Mouse (Mus musculus): ENCODE results near the gene Klhdc10. TPM values are rescaled to one million over a fixed set of nuclear protein-coding genes. Genes with fewer than 3 reads are reported as not detected.
"Not testable (repeated sequence)": the region's sequence is repeated elsewhere in the genome, so short reads cannot be mapped to it uniquely, and the experiment has no call there.

Klhdc10 gene
- 10 to 100 TPM; 50.6 to 55.2 TPM for total RNA-seq (2021)

DNA sequence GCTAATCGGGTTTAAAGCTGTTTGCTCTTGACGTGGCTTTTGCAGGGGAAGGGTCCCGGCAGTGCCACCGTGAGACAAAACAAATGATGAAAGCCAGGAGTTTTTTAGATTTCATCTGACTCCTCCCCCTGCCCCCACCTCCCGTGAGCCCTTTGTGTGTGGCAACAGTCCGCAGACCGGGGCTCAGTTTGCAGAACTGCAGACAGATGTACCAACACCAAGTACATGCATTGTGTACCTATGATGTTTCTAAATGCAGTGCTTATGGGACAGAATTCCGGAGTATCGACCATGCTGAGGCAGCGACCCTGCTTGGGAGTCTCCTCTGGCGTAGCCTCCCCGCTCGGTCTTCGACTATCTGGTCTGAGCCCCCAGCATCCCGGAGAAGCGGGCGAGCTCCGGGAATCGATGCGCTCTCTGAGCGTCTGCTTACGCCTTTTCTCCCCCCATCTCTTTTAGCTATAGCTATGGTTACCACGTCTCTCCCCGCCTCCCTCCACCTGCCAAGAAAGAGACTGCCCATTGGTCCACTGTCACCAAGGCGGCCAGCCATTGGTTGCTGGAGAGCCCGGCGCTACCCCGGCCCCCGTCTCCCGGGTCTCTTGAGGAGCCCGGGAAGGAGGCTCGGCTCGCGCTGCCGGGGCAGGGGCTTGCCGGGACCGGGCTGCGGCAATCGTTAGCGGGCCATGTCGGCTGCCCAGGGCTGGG, at the start of gene Klhdc10:
TSS of gene Klhdc10 (plus strand) at position 561 of the 708 bp plus-strand sequence.
- DNase-seq = peak; percentile 100
- intact Hi-C loops (cut with DNase I) = loop anchor here (2.0 to 5.0 kb wide), 4 partner anchors 106 to 635 kb away; partner anchors contain the start of genes Copg2, Ssmem1 and Tmem209

DNA sequence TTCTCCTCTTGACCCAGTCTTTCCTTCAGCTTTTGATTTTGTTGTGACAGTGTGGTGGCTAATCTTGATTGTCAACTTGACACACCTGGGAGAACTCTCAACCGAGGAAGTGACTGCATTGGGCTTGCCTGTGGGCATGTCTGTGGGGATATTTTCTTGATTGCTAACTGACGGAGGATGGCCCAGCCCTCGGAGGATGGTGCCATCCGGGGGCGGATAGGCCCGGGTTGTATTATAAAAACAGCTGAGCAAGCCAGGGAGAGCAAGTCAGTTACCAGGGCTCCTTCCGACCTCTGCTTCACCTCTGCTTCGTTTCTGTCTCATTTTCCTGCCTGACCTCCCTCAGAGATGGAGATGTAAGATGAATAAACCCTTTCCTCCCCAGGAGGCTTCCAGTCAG, 48.9 kb upstream of the Klhdc10 start:
- DNase-seq = no peak

DNA sequence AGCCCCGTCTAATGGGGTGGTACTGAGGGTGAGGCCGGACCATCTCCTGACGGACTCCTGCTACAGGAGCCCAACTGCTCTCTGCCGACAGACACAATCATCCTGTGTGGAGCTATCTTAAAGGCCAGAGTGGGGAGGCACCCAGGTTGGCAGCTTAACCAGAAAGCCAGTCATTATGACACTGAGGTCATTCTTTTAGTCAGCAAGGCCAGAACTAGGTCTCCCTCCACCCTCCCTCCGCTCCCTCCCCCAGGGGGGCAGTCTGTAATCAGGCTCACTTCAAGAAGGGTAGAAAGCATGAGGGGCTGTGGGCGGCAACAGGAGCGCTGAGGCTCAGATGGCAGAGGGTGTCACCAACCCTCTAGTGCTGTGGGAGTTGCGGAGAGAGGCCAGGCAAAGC, 48.0 kb upstream of the Klhdc10 start:
- no peak for DNase-seq
- intact Hi-C loops (cut with DNase I) = no loop called here

More for the DNA sequence above, 48.9 kb upstream of the Klhdc10 start:
- intact Hi-C loops (cut with DNase I) = no loop called here

DNA sequence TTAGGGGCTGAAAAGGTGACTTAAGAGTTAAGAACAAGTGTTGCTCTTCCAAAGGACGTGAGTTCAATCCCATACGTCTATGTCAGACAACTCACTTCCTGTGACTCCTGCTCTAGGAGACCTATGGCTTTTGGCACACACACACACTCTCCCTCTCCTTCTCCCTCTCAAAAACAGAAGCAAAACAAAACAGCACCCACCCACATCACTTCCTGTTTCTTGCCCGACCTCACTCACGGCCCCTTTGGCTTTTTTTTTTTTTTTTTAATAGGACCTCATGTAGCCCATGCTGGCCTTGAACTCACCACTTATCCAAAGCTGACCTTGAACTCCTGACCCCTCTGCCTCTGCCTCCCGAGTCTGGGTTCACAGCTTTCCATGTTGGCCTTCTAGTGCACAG, 46.9 kb upstream of the Klhdc10 start:
- intact Hi-C loops (cut with DNase I) = loop anchor here (5.0 kb wide), 2 partner anchors 72 to 262 kb away; no protein-coding TSS in a partner anchor
- DNase-seq = no peak

DNA sequence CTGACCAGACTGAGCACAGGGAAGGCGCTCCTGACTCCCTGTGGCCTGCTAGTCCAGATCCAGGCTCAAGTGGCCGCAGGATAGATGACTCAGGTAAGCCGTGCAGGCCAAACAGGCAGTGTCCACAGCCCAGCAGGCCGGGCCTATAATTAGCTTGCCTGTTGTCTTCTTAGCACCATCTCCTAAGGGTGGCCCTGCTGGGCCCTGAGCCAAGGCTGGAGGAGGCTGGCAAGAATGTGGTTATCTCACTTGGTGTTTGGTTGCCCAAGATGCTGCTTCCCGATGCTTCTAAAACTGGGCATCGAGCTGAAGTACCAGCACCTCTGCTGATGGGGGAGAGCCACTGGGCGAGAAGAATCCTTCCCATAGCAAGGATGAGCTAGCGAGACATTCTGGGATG, 46.0 kb upstream of the Klhdc10 start:
- peak; percentile 31 to 34 for DNase-seq
- intact Hi-C loops (cut with DNase I) = loop anchor here (2.0 to 5.0 kb wide), 3 partner anchors 73 to 263 kb away; no protein-coding TSS in a partner anchor

DNA sequence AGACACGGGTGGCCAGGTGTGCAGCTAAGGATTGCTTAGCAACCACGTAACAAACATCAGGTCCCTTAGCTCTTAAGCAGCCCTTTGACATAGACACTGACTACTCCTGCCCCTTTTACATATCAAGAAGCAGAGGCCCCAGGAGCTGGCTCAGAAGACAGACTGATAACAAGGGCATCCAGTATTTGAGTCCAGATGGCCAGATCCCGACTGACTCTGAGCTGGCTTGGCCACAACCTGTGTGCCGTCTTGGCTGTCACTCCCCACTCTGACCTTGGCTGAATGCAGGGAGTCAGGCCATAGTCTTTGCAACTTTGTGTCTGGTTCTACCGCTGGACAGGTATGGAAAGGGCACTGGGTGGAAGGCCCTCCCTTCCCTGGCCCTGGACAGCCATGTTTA, 45.5 kb upstream of the Klhdc10 start:
- intact Hi-C loops (cut with DNase I) = loop anchor here (2.0 to 5.0 kb wide), 3 partner anchors 74 to 264 kb away; no protein-coding TSS in a partner anchor
- DNase-seq = no peak

DNA sequence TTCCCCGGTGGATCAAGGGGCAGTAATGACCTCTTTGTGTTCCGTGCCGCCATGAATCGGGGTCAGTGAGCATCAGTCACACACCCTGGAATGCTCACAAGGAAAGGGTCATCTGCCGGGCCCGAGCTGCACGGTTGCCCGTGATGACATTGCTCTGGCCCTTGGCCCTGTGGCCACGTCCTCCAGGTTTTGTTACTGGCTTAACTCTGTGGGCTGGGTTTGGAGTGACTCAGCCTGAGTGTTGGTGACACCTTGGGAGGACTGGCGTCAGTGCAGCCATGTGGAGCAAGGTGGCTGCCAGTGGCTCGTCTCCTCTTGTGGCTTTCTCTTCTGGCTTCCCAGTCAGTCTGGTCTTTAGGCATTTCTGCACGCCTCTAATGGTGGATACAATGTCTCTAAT, 45.0 kb upstream of the Klhdc10 start:
- no peak for DNase-seq

DNA sequence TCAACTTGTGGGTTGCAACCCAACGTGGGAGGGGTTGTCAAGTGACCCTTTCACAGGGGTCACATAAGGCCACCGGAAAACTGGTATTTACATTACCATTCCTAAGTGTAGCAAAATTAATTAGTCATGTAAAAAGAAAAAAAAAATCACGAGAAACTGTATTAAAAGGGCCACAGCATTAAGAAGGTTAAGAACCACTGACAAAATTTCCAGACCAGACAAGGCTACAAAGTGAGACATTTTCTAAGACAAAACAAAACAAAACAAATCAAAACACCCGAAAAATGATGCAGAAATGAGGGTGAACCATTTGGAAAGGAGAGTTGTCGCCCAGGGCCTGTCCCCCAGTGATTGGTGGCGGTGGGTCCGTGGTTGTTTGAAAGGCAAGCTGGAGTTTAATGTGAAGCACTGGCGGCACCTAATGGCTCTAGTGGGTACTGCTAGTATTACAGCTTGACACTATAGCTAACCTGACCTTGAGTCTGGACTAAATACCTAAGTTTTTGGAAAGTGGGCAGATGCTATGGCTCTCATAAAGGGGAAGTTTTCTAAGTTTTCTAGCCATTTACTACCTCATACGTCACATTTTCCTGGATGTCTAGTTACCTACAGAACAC, 44.0 kb upstream of the Klhdc10 start:
- intact Hi-C loops (cut with DNase I) = loop anchor here (1.0 to 5.0 kb wide), 5 partner anchors 55 to 504 kb away; no protein-coding TSS in a partner anchor
- DNase-seq = peak; percentile 83 to 88

More for the DNA sequence above, 45.0 kb upstream of the Klhdc10 start:
- intact Hi-C loops (cut with DNase I) = loop anchor here (1.0 to 5.0 kb wide), 4 partner anchors 74 to 503 kb away; no protein-coding TSS in a partner anchor

DNA sequence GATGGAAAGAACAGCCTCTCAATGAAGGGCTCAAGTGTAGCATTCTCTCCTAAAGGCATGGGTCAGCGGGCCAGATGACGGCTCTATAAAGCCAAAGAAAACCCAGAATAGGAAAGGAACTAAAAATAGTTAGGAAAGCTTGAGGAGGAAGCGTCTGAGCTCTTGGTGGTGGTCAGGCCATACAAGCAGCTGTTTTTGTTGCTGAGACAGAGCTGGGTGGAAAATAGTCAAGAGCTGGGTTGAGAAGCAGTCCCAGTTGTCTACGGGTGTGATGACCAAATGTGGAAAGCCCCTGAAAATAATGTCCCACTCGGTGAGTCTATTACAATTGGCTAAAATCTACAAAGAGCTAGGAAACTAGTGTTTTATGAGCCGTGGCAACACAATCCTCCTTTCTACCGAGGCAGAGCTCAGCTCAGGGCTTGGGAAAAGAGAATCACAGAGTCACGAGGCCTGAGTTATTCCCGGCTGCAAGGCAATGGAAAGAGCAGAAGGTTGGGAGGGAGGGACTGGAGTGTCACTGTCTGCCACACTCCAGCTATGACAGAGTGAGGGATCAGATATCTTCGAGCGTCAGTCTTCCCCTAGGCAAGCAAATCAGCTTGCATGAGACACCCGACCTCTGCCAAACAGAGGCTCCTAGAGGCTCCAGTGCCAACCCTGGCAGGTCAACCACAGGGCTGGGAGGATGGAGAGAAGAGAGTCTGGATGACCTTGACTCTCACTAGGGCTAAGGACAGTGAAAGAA, 41.7 kb upstream of the Klhdc10 start:
- intact Hi-C loops (cut with DNase I) = loop anchor here (2.0 to 5.0 kb wide), 3 partner anchors 57 to 268 kb away; no protein-coding TSS in a partner anchor
- peak; percentile 34 to 56 for DNase-seq

DNA sequence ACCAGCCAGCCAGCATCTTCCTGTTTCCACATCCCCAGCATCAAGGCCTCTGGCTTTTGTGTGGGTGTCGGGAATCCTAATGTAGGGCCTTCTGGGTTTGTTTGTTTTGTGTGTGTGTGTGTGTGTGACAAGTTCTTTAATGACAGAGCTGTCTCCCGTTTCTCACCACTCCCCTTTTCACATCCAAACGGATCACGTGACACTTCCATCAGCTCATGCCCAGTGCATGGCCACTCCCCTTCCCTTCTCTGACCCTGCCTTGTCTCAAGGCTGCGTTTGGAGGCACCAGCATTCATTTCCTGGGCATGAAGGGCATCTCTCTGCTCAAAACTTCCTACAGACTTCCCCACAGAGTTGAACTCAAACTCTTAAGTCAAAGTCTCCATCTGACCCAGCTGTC, 37.9 kb upstream of the Klhdc10 start:
- DNase-seq = no peak
- intact Hi-C loops (cut with DNase I) = no loop called here

DNA sequence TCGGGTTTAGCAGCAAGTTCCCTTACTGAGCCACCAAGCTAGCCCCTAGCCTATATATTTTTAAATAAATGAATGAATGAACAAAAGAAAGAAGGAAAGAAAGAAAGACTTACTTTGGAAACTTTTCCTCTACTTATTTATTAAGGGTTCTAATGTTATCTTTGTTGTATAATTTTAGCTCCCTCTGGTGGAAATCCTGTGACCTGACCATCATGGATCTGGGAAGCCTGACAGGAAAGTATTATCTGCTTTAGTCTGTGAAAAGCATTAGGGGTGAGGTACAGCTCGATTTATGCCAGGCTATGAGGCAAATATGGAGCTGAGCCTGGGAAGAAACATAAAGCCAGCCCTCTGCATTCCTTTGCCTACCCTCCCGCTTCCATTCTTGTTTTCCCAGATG, 32.4 kb upstream of the Klhdc10 start:
- DNase-seq = no peak
- intact Hi-C loops (cut with DNase I) = no loop called here

DNA sequence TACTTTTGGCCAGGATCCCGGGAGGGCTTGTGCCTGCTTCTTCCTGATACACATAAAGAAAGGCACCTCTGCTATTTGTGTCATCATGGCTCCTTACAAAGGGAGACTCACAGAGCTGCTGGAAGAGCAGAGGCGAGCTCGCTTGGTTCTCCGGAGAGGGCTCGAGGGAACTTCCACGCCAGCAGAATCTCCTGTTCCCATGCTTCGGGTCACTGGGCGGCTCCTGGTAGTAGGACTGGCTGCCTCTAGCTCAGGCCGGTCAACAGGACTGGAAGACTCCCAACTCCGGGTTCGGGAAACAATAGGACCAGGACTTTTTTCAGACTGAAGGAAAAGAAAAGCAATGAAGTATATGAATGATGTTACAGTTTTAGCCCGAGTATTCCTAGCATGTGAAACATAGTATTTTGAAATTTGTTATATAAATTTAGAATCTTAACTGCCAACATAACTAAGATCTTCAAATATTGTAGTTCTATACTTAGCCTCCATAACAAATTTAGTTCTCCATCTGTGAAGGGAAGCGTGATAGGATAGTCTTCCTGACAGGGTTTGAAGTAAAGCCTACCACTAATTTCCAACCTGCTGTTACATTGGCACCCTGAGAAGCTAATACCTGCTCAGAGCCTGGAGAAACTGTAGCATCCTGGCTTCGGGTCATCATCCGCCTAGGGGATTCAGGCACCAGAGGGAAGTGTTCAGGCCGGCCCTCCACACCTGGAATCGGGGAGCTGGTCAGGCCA, 28.9 kb upstream of the Klhdc10 start:
- intact Hi-C loops (cut with DNase I) = no loop called here
- no peak for DNase-seq

DNA sequence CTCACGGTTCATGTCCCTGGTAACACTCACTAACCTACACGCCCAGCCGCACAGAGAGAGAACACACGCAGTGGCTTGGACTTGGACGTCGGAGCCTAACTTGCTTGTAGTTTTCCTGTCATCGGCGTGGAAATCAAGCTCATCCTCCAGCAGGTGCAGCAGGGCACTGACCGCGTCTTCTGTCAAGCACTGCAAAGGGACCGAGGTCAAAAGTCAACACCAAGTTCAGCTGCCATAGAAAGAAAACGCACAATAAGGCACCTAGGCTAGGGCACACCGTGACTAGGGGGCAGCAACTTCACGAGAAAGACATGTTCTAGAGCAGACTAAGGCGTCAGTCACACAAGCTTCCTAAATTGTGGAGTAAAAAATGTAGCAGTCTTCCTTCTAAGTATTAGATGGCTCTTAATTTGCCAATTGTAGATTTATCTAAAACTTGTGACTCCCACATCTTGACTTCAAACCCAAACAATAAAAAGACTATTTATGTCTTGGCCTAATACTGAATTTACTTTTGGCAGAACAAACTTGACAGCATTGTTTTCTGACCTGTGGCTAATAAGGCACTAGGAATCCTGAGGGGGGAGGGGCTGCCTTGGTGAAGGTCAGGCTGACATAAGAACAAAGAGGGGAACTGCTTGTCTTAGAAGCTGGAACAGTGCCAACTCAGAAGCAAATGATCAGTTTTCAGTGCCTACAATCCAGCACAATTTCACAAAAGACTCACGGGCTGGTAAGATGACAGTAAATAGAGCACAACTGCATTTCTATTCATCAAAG, 26.7 kb upstream of the Klhdc10 start:
- intact Hi-C loops (cut with DNase I) = no loop called here
- DNase-seq = peak; percentile 31 to 57

DNA sequence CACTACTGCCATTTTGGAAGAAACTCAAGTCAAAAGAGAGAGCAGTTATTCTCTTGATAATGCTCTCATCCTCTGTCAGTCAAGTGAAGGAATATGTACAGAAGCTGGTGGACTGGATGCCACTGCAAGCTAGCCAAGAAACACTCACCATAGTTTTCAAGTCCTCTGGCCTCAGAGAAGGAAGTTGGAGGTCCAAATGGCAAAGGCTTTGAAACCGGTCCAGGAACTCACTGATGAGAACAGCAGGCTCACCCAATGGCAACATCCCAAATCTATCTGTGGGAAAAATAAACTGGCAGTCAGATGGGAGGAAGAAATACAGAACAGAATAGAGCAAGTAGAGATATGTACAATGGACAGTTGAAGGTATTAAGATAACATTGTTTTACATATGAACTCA, 25.9 kb upstream of the Klhdc10 start:
- intact Hi-C loops (cut with DNase I) = no loop called here
- peak; percentile 59 to 66 for DNase-seq

DNA sequence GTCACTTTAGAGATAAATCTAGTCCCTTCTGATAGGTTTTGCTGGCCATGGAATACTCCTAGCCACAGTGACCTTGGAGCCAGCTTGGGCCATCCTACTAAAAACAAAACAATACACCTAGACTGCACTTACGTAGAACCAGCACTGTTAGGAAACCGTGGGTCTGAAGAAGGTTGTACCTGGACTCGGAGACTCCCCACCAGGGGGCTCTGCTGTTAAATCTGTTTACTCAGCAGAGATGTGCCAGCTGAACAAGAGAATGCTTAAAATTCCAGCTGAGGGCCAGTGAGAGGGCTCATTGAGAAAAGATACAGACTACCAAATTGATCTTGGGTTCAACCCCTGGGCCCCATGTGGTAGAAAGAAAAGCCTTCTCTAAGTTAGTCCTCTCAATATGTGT, 20.6 kb upstream of the Klhdc10 start:
- intact Hi-C loops (cut with DNase I) = no loop called here

DNA sequence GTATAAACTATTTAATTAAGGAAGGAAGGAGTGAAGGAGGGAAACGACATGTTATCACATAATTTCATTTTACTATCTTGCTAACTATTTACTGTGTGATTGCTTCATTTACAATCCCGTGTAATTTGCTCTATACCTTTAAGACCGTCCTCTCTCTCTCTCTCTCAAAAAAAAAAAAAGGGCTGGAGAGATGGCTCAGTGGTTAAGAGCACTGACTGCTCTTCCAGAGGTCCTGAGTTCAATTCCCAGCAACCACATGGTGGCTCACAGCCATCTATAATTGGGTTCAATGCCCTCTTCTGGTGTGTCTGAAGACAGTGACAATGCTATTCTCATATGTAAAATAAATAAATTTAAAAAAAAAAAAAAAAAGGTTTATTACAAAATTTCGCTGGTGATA, 11.4 kb upstream of the Klhdc10 start:
- intact Hi-C loops (cut with DNase I) = not testable (repeated sequence)

More for the DNA sequence above, 20.6 kb upstream of the Klhdc10 start:
- DNase-seq = no peak

DNA sequence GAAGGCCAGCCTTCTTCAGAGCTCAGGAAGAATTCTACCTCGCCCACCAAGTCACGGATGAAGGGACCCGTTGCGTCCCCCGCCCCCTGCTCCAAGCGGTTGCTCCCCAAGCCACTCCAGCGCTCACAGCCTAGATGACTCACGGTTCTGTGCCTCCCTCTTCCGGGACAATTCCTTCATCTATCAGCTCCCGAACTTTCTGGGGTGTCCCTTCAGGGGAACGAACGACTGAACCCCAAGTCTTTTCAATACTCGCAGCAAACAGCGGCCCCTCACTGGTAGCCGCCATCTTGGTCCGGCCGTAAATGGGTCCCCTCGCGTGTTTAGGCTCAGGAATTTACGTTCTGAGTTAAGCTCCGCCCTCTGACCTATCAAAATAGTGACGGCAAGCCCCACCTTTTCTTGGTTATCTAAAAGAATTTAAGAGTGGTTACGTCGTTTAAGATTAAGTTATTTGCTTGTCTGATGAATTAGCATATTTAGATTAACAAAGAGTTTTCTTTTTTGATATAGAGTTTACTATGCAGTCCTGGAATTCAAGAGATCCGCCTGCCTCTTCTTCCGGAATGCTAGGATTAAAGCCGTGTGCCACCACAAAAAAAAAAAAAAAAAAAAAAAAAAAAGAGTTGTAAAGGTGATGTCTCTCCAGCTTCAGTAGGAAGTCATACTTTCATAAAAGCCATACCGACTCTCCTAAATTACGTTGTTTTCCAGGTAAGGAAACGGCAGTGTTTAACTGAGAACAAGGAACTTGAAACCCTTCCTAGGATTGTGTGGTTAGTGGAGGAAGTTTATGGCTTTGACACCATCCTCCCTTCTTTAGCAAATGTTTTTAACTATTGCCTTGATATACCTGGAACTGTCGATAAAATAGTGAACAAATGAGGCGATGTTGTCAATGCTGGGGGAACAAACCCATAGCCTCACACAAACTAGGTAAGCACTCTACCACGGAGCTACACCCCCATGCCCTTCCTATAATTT, 10.7 kb upstream of the Klhdc10 start, which contains the start of gene Zc3hc1:
TSS of gene Zc3hc1 (minus strand) at position 315 of the 984 bp plus-strand sequence.
- intact Hi-C loops (cut with DNase I) = no loop called here
- peak; percentile 74 to 77 for DNase-seq

More for the DNA sequence above, 11.4 kb upstream of the Klhdc10 start:
- DNase-seq = not testable (repeated sequence)

DNA sequence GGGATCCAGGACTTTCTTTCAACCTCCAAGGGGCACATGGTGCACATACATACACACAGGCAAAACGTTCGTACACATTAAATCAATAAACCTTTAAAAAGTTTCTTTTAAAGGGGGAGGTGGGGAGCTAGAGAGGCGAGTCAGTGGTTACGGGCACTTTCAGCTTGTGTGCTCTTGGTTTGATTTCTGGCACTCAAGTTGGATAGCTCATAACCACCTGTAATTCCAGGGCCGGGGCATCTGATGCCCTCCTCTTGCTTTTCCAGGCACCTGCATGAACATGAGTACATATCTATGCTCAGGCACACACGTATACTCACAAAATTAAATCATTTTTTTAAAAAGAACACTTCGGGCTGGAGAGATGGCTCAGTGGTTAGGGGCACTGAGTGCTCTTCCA, 9.7 kb upstream of the Klhdc10 start:
- DNase-seq = no peak
- intact Hi-C loops (cut with DNase I) = no loop called here
